Mouse (Mus musculus) intestine, embryonic 15.5 days (tissue): Measurements from ENCODE around the gene Sdad1. TPM values are rescaled to one million over a fixed set of nuclear protein-coding genes. Genes with fewer than 3 reads are reported as not detected.

Experiments used
- ATAC-seq: fragments of 200-750 bp; cut with Nextera tagmentation; 2 replicates; pipeline ENCODE4 v1.8.0; 2017; ENCODE audit warnings: moderate TSS enrichment, moderate library complexity
- H3K27ac ChIP-seq: fragments of 300-500 bp; sonication (generic); 2 replicates; pipeline ENCODE4 v1.5.1; 2015; ENCODE audit warnings: mild to moderate bottlenecking, inconsistent platforms
- H3K27me3 ChIP-seq: fragments of 300-500 bp; sonication (generic); replicated peaks from 2 replicates; pipeline ENCODE4 v1.6.1; 2015; ENCODE audit warnings: inconsistent platforms
- H3K36me3 ChIP-seq: fragments of 300-500 bp; sonication (generic); 2 replicates; pipeline ENCODE4 v1.6.1; 2015; ENCODE audit warnings: inconsistent platforms
- H3K4me1 ChIP-seq: fragments of 300-500 bp; sonication (generic); replicated peaks from 2 replicates; pipeline ENCODE4 v1.6.1; 2015; ENCODE audit warnings: inconsistent platforms
- H3K4me2 ChIP-seq: fragments of 300-500 bp; sonication (generic); replicated peaks from 2 replicates; pipeline ENCODE4 v1.6.1; 2015; ENCODE audit warnings: mild to moderate bottlenecking, inconsistent platforms
- H3K4me3 ChIP-seq: fragments of 300-500 bp; sonication (generic); replicated peaks from 2 replicates; pipeline ENCODE4 v1.5.1; 2015; ENCODE audit warnings: inconsistent platforms
- H3K9ac ChIP-seq: fragments of 300-500 bp; sonication (generic); 2 replicates; pipeline ENCODE4 v1.6.1; 2015; ENCODE audit warnings: inconsistent platforms
- H3K9me3 ChIP-seq: fragments of 300-500 bp; sonication (generic); 2 replicates; pipeline ENCODE4 v1.6.1; 2016; ENCODE audit warnings: inconsistent platforms
- WGBS: fragments of 180-500 bp; shearing (Covaris S2); methylation state at CpG from one replicate; pipeline ENCODE4 v1.1.7; 2015; 5-methylcytosine and 5-hydroxymethylcytosine counted together
- polyA plus RNA-seq: library from polyadenylated mRNA; unstranded; fragments of >200 nt; fragmentation: Nextera tagmentation; extraction: Ambion mirVana; gene quantifications from 2 replicates; pipeline ENCODE4 v1.2.1, GENCODE M21; 2015

Gene Sdad1
- polyA plus RNA-seq, 1 experiment from 2014 or later: 40.1 TPM

GRCm38 (mm10) chr5:92302149-92302840 lies 8.0 kb downstream of the Sdad1 start:
- H3K36me3 ChIP-seq: peaks cover 57% of the 10 kb centered on the region
- no peaks in the 10 kb centered on the region for H3K27me3 ChIP-seq
- H3K9me3 ChIP-seq: no peaks in the 10 kb centered on the region
- WGBS: 81% methylated on average over 13 of the region's 13 CpGs
- H3K4me2 ChIP-seq: no peak overlapping the region
- no peak overlapping the region for H3K4me3 ChIP-seq
- H3K27ac ChIP-seq: no peak overlapping the region
- no peak overlapping the region for H3K9ac ChIP-seq
- H3K4me1 ChIP-seq: no peaks in the 10 kb centered on the region
- no peak for ATAC-seq

DNA sequence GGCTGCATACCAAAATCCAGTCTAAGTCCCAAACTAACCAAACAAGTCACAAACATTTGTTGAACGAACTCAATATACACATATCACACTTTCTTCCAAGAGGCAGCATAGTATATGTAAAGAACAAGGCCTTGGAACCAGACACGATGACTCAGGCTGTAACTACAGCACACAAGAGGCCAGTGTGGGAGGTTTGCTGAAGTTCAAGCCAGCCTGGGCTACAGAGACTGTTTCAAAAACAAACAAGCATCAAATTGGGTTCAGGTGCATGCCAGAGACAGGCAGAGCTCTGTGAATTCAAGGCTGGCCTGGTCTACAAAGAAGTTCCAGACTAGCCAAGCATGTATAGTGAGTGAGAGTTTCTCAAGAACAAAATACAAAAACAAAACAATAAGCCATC lies 15.8 kb downstream of the Sdad1 start:
- no peak for ATAC-seq
- 89% methylated on average over 2 of the region's 2 CpGs for WGBS

GRCm38 (mm10) chr5:92291652-92292414 lies 18.4 kb downstream of the Sdad1 start:
- Histone ChIP-seq H3K9ac (no peak overlapping the region), H3K27me3 (no peaks in the 10 kb centered on the region), H3K36me3 (peaks cover 43% of the 10 kb centered on the region), H3K9me3 (no peaks in the 10 kb centered on the region), H3K4me3 (no peak overlapping the region), H3K4me2 (0 out of 2 replicates have a peak overlapping the region, but pooled peaks have one; percentile 22), H3K4me1 (no peaks in the 10 kb centered on the region), H3K27ac (peak overlapping the region; percentile 61)
- ATAC-seq: peak; percentile 94
- 72% methylated on average over 6 of the region's 6 CpGs for WGBS

More for the DNA sequence above, 15.8 kb downstream of the Sdad1 start:
- H3K4me1 ChIP-seq: no peaks in the 10 kb centered on the region
- H3K9me3 ChIP-seq: no peaks in the 10 kb centered on the region
- no peak overlapping the region for H3K4me2 ChIP-seq
- H3K36me3 ChIP-seq: peaks cover 43% of the 10 kb centered on the region
- H3K9ac ChIP-seq: no peak overlapping the region
- H3K27me3 ChIP-seq: no peaks in the 10 kb centered on the region
- H3K4me3 ChIP-seq: no peak overlapping the region
- no peak overlapping the region for H3K27ac ChIP-seq

DNA sequence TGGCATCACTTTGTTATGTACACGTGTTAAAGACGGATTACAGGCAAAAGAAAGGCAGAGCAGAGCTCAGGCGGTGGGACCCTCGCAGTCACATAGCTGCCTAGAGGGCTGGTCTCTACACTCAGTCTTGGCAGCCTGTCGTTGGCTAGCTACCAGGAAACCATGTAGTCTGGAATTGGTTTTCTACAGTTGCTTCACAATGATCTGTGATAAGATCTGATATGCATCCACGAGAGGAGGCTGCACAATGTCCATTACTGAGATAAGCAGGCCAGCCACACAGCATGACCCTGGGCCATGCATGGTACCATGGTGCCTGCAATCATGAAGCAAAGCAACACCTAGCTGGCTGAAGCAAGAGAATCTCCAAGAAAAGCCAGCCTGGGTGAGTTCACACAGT lies 22.4 kb downstream of the Sdad1 start:
- no peak overlapping the region for H3K4me2 ChIP-seq
- ATAC-seq: no peak

GRCm38 (mm10) chr5:92283107-92283506 lies 27.2 kb downstream of the Sdad1 start:
- Histone ChIP-seq H3K36me3 (peaks cover 18% of the 10 kb centered on the region), H3K9ac (no peak overlapping the region), H3K4me3 (no peak overlapping the region), H3K9me3 (no peaks in the 10 kb centered on the region), H3K27ac (peak overlapping the region; percentile 65), H3K27me3 (no peaks in the 10 kb centered on the region), H3K4me2 (peak overlapping the region; percentile 35; the same call in 1 of the 2 replicates), H3K4me1 (peaks cover 20% of the 10 kb centered on the region)
- 35% methylated on average over 3 of the region's 3 CpGs for WGBS
- ATAC-seq: peak; percentile 64

More for the DNA sequence above, 22.4 kb downstream of the Sdad1 start:
- Histone ChIP-seq H3K9ac (no peak overlapping the region), H3K27me3 (no peaks in the 10 kb centered on the region), H3K36me3 (peaks cover 44% of the 10 kb centered on the region), H3K27ac (no peak overlapping the region), H3K4me3 (no peak overlapping the region), H3K4me1 (0 out of 2 replicates have a peak, but pooled peaks cover 5% of the 10 kb centered on the region), H3K9me3 (no peaks in the 10 kb centered on the region)
- 84% methylated on average over 6 of the region's 6 CpGs for WGBS

DNA sequence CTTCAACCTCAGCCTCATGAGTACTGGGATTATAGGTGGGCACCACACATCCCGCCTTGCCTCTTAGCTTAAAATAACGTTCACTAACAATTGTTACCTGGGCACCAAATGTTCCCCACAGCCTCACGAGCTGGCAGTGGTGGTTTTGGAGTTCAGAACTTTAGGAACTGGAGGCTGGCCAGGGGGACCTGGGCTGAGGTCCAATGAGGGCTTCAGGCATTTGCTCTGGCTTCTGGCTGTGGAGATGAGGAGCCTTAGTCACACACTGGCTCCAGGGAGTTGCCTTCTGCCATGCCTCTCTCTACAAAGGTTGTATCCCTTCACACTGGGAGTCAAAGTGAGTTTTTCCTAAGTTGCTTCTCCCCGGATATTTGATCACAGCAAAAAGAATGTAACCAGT lies 27.7 kb downstream of the Sdad1 start:
- peak overlapping the region; percentile 65; the same call in 1 of the 2 replicates for H3K27ac ChIP-seq
- no peak overlapping the region for H3K9ac ChIP-seq
- no peaks in the 10 kb centered on the region for H3K27me3 ChIP-seq
- H3K36me3 ChIP-seq: peaks cover 13% of the 10 kb centered on the region
- 70% methylated on average over 4 of the region's 4 CpGs for WGBS
- H3K4me3 ChIP-seq: no peak overlapping the region
- no peak for ATAC-seq
- H3K4me1 ChIP-seq: peaks cover 20% of the 10 kb centered on the region
- H3K9me3 ChIP-seq: no peaks in the 10 kb centered on the region
- no peak overlapping the region for H3K4me2 ChIP-seq

- Histone ChIP-seq H3K27ac (0 out of 2 replicates have a peak overlapping the region, but pooled peaks have one; percentile 44), H3K4me2 (peak overlapping the region; percentile 91), H3K27me3 (no peaks in the 10 kb centered on the region), H3K36me3 (no peaks in the 10 kb centered on the region), H3K4me1 (peaks cover 24% of the 10 kb centered on the region), H3K9ac (no peak overlapping the region), H3K9me3 (no peaks in the 10 kb centered on the region), H3K4me3 (no peak overlapping the region)
- no peak for ATAC-seq
- 87% methylated on average over 10 of the region's 10 CpGs for WGBS
These were observed 31.2 kb downstream of the Sdad1 start for GRCm38 (mm10) chr5:92278942-92279537.

DNA sequence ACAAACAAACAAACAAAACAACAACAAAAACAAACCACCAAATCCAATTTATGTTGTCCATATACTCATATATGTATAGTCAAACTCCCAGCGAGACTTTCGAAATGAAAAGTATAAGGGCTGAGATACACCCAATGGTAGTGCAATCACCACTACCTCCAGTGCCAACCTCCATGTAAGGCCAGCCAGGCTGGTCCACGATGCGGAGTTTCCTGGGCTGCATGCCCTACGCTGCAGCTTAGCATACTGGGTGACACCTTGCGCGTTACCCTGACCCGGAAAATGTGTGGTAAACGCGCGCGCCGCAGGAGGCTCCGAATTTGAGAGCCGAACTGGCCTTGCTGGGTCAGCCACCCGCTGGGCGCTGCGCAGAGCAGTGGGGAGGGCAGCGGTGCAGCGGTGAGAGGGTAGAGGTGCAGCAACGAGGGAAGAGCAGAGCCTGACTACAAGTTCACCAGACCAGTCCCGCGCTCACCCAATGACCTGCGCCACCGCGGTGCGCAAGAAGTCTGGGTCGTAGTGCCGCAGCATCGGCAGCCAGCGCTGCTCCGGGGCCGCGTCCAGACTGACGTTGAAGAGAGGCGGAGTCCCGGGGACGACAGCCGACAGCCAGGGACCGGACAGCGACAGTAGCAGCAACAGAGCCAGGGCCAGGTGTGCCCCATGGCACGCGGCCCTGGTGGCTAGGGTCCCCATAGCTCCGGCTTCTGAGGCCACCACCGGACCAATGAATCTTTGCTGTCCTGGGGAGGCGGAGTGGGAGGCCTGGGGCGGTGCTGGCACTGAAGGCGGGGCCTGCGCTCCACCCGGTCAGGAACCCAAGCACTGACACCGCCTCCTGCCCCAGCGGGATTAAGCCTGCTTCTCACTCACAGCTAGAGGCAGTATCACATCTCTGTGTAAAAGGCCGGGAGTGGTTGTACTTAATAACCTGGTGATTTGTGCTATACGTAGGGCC lies 32.6 kb downstream of the Sdad1 start, which contains the start of gene Naaa:
Naaa (minus strand) TSS at position 734 of the 958 bp plus-strand sequence.
- H3K9ac ChIP-seq: peak within 1 kb of the TSS; percentile 70
- H3K9me3 ChIP-seq: no peaks in the 10 kb centered on the region
- no peaks in the 10 kb centered on the region for H3K36me3 ChIP-seq
- H3K4me2 ChIP-seq: peak within 1 kb of the TSS; percentile 91
- ATAC-seq: peak; percentile 96
- no peaks in the 10 kb centered on the region for H3K27me3 ChIP-seq
- H3K4me1 ChIP-seq: peaks cover 18% of the 10 kb centered on the region
- peak within 1 kb of the TSS; percentile 72 for H3K27ac ChIP-seq
- 2% methylated on average over 54 of the region's 54 CpGs for WGBS
- H3K4me3 ChIP-seq: peak within 1 kb of the TSS; percentile 76

GRCm38 (mm10) chr5:92270496-92270895 lies 39.8 kb downstream of the Sdad1 start:
- Histone ChIP-seq H3K9ac (no peak overlapping the region), H3K36me3 (no peaks in the 10 kb centered on the region), H3K4me1 (no peaks in the 10 kb centered on the region), H3K27ac (no peak overlapping the region), H3K27me3 (no peaks in the 10 kb centered on the region), H3K9me3 (no peaks in the 10 kb centered on the region), H3K4me2 (no peak overlapping the region), H3K4me3 (no peak overlapping the region)
- ATAC-seq: no peak
- 90% methylated on average over 7 of the region's 7 CpGs for WGBS

DNA sequence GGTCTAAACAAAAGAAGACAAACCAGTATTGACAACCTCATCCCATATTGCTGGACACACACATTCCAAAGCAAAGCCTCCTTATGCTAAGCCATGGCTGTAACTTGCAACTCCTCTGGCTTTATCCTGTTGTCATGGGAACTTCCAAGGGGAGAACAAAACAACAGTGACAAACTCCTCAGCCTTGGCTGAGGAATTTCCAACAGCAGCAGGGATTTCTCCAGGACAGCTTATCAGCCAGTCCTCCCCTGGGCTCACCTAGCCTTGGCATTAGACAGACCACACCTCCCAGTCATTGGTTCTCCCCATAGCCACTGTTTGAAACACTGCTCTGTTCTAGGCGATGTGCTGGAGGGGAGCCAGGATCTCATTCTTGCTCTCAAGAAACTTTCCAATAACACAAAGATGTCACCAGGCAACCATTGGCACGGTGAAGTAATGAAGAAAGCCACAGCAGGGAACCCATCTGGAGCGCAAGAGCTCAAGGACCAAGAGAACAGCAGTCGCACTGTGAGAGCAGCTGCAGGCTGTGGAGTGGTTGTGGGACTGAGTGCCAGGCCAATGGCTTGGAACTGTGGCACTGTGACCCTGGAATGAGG lies 46.4 kb downstream of the Sdad1 start:
- Histone ChIP-seq H3K4me3 (no peak overlapping the region), H3K9me3 (no peaks in the 10 kb centered on the region), H3K9ac (no peak overlapping the region), H3K27me3 (no peaks in the 10 kb centered on the region), H3K27ac (no peak overlapping the region), H3K4me2 (no peak overlapping the region), H3K4me1 (peaks cover 3% of the 10 kb centered on the region; the same call in 1 of the 2 replicates), H3K36me3 (no peaks in the 10 kb centered on the region)
- ATAC-seq: peak; percentile 69
- WGBS: 43% methylated on average over 4 of the region's 4 CpGs

DNA sequence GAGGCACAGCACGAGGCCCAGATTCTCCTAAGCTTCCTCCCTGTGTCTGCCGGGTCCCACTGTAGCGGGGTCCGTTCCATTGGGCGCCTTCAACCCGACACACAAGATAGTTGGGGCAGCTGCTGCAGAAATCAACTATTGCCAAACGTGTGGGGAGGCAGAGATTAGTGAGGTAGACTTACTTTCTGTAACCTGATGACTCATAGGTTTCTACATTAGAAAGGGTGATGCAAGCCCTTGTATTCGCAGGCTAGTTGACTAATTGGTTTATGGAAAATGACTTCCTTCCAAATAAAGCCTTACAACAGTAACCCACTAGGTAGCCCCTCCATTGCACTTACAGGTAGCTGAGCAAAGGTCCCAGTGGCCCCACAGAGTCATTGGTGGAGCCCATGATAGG lies 47.6 kb downstream of the Sdad1 start:
- no peaks in the 10 kb centered on the region for H3K9me3 ChIP-seq
- no peak overlapping the region for H3K27ac ChIP-seq
- H3K27me3 ChIP-seq: no peaks in the 10 kb centered on the region
- H3K4me3 ChIP-seq: no peak overlapping the region
- H3K9ac ChIP-seq: no peak overlapping the region
- H3K4me2 ChIP-seq: no peak overlapping the region
- peaks cover 3% of the 10 kb centered on the region; the same call in 1 of the 2 replicates for H3K4me1 ChIP-seq
- no peaks in the 10 kb centered on the region for H3K36me3 ChIP-seq
- WGBS: 85% methylated on average over 8 of the region's 8 CpGs
- ATAC-seq: no peak
